Mouse (Mus musculus) cerebellum, postnatal 36 days (tissue): ENCODE data around the gene Fmc1.

Source experiments
- DNase-seq, 2 experiments: peaks; one replicate each; pipeline ENCODE4 v3.0.0; 2021 to 2022; ENCODE audit warnings: mixed read lengths in 2 of 2

Fmc1 gene

DNA sequence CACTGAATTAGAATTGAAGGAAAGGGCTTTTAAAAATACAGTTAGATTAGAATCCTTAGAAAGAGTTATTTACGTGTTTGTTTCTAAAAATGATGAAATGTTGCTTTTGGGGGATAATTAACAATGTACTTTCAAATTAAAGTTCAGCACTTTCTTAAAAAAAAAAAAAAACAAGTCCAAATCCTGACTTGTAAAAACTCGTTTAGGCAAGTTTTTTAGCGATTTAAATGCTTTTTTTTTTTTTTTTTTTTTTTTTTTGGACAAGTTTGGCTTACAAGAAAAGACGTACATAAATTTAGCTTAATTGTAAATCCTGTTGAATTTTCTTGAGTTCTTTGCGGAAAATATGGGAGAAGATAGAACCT lies 19.3 kb downstream of the Fmc1 start:
- DNase-seq: no peak

DNA sequence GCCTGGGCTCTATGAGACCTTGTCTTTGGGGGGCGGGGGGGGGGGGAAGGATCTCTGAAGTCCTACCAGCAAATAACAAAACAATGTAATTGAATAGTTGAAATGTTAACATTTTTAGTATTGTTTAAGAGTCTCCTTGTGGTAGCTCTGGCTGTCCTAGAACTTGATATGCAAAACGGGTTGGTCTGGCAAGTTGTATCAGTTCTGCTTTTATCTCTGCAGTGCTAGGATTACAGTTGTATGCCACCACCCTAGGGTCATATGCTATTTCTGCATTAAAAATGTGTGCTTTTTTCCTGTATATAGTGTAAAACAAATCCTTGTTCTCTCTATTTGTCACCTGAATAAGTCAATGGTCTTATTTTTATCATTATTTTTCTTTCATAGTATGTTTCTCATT lies 42.8 kb downstream of the Fmc1 start:
- no peak for DNase-seq

DNA sequence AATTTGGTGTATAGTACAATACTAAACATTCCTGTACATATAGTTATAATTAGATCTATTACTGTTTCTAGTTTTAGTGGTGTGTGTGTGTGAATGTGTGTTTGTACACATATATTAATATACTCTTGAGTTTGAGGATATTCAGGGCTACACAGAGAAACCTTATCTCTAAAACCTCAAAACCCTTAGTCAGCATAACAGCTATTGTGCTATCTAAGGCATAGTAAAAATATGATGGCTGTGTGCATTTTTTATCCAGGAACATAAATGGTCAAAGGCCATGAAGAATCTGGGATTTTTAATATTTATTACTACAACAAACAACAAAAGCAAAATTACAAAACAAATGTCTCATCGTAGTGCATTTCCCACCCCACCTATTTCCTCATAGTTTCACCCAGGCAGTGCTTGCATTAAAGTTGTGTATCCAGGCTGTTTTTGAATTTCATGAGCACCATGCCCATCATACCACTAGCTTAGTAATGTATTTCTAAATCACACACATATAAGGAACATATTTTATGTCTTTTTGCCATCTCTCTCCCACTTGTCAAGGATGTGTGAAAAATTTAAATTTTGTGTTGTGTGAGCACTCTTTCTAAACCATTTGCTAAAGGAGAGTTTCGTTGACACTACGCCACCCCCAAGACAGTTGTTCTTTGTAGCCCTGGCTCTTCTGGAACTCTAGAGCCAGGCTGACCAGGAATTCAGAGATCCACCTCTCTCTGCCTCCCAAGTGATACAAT lies 47.0 kb downstream of the Fmc1 start:
- no peak for DNase-seq

DNA sequence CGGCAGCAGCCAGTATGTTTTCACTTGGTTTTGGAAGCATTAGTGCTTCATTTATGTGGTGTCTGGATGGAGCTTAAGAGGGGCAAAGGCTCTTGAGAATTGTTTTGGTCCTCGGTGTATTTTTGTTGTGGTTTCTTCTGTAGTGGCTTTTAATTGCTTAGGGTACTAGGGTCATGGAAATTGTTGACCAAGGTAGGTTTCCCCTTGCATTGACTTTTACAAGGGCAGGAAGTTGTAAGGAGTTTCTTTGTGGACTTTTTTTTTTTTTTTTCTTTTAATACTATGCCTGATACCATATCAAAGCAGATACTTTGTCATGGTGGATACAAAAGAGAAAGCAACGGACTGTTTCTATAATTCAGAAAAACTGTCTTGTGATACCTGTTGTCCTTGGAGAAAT lies 48.4 kb downstream of the Fmc1 start:
- DNase-seq: no peak
